In the genomic region with DNA sequence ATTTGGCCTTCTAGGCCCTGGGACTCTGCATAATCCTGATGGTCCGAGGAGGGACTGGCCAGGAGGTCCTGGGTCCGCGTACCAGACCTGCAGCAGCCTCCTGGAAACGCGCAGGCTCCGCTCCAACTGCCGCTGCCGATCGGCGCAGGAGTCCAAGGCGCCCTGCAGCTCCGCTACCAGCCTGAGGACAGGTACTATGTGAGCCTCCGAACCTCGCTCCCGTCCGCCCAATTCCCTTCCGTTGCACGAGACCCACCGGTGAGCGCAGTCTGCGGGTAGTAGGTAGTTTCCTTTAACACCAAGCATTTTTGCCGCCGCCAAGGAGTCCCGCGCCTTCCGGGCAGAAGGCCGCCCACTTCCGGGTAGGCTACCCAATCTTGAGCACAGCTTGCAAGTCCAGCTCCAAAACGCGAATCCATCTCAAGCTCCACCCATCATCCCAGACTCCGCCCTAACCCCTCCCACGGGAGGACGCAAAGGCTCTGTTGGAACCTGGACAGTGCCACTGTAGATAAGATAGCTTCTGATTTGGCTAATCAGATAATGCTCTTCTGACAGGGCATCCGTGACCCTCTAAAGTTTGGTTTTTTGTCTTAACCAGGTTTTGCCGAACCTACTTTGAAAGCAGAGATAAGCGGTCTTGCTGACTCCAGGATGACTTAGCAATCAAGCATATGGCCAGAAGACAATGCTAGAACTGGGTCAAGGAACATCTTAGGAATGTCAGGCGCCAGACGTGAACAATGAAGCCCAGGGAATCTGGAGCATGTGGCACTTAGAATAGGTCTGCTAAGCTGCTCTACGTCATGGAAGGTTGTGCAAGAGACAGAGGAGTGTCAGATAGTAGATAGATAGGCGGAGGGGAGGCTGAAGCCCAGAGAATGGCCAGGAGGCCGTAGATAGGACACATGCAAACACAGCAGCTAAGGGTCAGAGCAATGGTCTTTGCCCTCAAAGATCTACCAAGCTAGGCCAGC, we compare ENCODE assay signal across 8 mouse cellular contexts. TPM values are rescaled to one million over a fixed set of nuclear protein-coding genes. Genes with fewer than 3 reads are reported as not detected.
DNase-seq lines count a peak whose midpoint lies in the region; ATAC-seq and TF ChIP-seq lines count a peak whose summit lies in the region.

A gene (minus strand): TSS at position 417 of the 977 bp plus-strand sequence.

- TF ChIP-seq POLR2A in cortical plate, adult 2 months (IDR thresholded peaks at IDR 0.05; ENCODE audit: extremely low read depth, insufficient read depth, low read length), result peak; percentile 83

- no peak for TF ChIP-seq CTCF in cortical plate, adult 2 months (IDR thresholded peaks at IDR 0.05; ENCODE audit: extremely low read depth, insufficient read depth, low read length)

- DNase-seq in adipocyte (ENCODE audit: low spot score), result peak; percentile 95
- peak; percentile 92 to 94 for DNase-seq in gastrocnemius, adult 8-10 months (ENCODE audit: low spot score in 2 of 2)
- peak; percentile 96 for DNase-seq in induced T-regulatory cell, adult 2 months (ENCODE audit: low read depth)
- DNase-seq in left cerebral cortex, adult 8-10 months (ENCODE audit: low spot score in 2 of 2), result peak; percentile 81 to 92
- DNase-seq in right cerebral cortex, adult 18-20 months, result peak; percentile 95
- peak; percentile 70 for DNase-seq in urinary bladder, adult 2 months (ENCODE audit: low spot score)

- peak within 1 kb of the TSS; percentile 57 for H3K4me3 ChIP-seq in cortical plate, adult 2 months (ENCODE audit: insufficient read depth, low read length)

- H3K4me1 ChIP-seq in cortical plate, adult 2 months (ENCODE audit: control insufficient read depth, insufficient read depth, low read length), result peaks cover 4% of the 10 kb centered on the region; the same call in 1 of the 2 replicates

- H3K27ac ChIP-seq in cortical plate, adult 2 months (ENCODE audit: insufficient read depth, low read length), result peak within 1 kb of the TSS; percentile 6; the same call in 1 of the 2 replicates

- peak; percentile 98 for ATAC-seq in megakaryocyte, adult 5-6 weeks (ENCODE audit: poor library complexity, severe bottlenecking)

RNA-seq across cellular contexts. Expression of the gene that starts here (rescaled TPM):
- 17.0 and 19.0 TPM in 2 replicates for polyA plus RNA-seq in cortical plate, adult 2 months (2012; rRNA removed)
- 1 to 10 TPM; 1.1 to 1.5 (median 1.3) TPM for total RNA-seq in gastrocnemius, adult 8-10 months (2022)
- total RNA-seq in left cerebral cortex, adult 8-10 months (2022), result 10 to 100 TPM in 2 of 4 experiments, 1 to 10 TPM in 2; 8.6 to 10.2 (median 10.1) TPM
- 6.6 and 7.8 TPM in 2 replicates for total RNA-seq in megakaryocyte, adult 5-6 weeks (2015)
- 12.3 and 13.5 TPM in 2 replicates for total RNA-seq in megakaryocyte, adult 5-6 weeks (2017)
- 8.1 and 9.2 TPM in 2 replicates for polyA plus RNA-seq in urinary bladder, adult 2 months (2012; rRNA removed)

Comparison
In these comparisons a context has a peak if more than half of its experiments do, and no peak if none do; other contexts are left out.
1. Peak in every context shown above with its lines: DNase-seq, ATAC-seq, H3K4me3 ChIP-seq and H3K27ac ChIP-seq.